Mouse (Mus musculus): Measurements from ENCODE around the gene Gm5108. TPM values are rescaled to one million over a fixed set of nuclear protein-coding genes. Genes with fewer than 3 reads are reported as not detected.
A peak's percentile ranks its signal among the peaks of the same experiment; 100 is the strongest.

Gm5108 gene
- not detected in 2 replicates for polyA plus RNA-seq (2015; fragmentation: Nextera tagmentation; extraction: Ambion mirVana)

DNA sequence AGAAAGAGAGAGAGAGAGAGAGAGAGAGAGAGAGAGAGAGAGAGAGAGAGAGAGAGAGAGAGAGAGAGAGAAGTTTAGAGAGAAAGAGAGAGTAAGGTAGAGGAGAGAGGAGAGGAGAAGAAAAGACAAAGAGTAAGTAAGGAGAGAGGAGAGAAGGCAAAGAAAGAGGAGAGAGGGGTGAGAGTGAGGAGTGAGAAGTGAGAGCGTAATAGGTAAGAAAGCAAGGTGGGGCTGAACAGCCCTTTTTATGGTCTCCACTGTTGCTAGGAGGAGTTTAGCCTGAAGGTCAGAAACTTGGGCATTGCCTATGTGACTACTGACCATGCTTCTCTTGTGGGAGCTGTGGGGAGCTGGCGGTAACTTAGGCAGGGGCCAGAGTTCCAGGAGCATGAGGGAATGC, at the start of gene Gm5108:
TSS of gene Gm5108 (plus strand) at position 301 of the 400 bp plus-strand sequence.
- DNase-seq (ENCODE audit: low spot score) = no peak

DNA sequence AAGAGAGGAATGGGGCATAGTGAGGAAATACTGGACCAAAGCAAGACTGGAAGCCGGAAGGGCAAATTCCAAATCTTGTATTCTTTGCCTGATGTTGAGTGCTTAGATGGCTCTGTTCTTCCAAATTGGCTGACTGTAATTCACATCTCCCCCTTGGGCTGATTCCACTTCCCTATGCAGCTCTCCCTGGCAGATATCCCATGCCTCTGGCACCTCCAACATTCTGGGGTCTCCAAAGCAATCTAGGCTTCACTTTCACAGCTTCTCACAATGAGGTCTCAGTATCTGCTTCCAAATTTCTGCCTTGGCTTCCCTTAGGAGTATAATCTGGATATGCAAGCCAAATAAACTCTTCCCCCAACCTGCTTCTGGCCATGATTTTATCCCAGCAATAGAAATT, 42.5 kb upstream of the Gm5108 start:
- no peak for DNase-seq (ENCODE audit: low spot score)

- peak; percentile 27 for DNase-seq (ENCODE audit: low spot score)
Measured at GRCm38 (mm10) chr5:67904555-67904954, 36.9 kb upstream of the Gm5108 start.

DNA sequence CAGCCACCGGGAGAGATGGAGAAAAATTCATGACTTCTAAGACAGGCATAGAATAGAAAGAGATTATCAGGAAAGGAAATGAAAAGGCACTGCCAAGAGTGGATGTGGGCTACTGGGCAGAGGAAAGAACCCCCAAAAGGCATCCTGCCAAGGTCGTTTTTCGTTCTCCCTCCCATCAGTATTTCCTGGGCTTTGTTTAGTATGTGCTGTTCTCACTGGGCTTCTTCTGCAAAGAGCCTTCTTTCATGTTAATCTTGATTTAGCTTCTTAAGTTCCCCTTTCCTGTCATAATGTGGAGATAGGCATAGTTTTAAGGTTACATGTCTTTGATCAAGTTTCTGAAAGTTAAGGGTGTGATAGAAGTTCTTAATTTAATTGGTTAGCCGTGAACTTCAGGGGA, 10.9 kb upstream of the Gm5108 start:
- DNase-seq (ENCODE audit: low spot score) = peak; percentile 42

- DNase-seq (ENCODE audit: low spot score) = no peak
Measured at GRCm38 (mm10) chr5:67931623-67932022, 9.8 kb upstream of the Gm5108 start.

- DNase-seq (ENCODE audit: low spot score) = no peak
Measured at GRCm38 (mm10) chr5:67943199-67943598, 1.7 kb downstream of the Gm5108 start.

- DNase-seq (ENCODE audit: low spot score) = no peak
Measured at GRCm38 (mm10) chr5:67944074-67944785, 2.8 kb downstream of the Gm5108 start.

GRCm38 (mm10) chr5:67946321-67946720, 4.9 kb downstream of the Gm5108 start, which contains the start of gene Gm21905:
Gm21905 (minus strand) TSS chr5:67946421.
- DNase-seq (ENCODE audit: low spot score) = no peak

- no peak for DNase-seq (ENCODE audit: low spot score)
Measured at GRCm38 (mm10) chr5:67947006-67947405, 5.5 kb downstream of the Gm5108 start.

- no peak for DNase-seq (ENCODE audit: low spot score)
Measured at GRCm38 (mm10) chr5:67948074-67948473, 6.6 kb downstream of the Gm5108 start.

DNA sequence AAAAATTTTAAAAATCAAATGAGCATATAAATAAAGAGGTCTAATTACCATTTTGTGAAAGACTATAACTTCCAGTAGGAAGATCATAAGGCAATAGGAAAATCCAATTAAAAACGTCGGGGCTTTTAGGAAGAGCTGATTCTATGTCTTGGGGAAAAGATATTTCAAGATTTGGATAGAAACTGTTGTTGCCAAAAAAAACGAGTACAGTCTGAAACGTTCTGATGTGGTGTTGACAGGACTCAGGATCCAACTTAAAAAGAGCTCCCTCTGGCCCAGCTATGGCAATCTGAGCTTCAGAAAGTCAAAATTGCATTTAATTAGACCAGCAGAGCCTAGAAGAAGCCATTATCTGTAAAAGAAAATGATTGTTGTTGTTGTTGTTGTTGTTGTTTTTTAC, 12.6 kb downstream of the Gm5108 start:
- no peak for DNase-seq (ENCODE audit: low spot score)

DNA sequence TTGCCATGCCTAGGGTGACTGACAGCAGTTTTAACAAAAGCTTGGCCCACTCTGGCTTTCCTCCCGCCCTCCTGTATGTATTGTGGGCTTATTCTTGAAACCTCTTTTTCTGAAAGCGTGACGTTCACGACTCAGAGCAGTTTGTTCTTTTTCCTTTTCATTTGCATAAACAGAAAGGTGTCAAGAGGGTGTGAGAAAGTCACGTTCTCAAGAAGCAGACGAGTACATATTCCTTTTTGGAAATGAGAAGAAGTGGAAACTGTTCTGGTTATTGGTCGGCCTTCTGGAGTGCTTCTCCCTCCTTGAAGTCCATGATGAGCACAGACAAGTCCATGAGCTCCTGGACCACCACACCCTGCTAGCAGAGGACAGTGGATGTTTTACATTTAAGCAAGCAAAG, 14.0 kb downstream of the Gm5108 start:
- no peak for DNase-seq (ENCODE audit: low spot score)

- DNase-seq (ENCODE audit: low spot score) = no peak
Measured at GRCm38 (mm10) chr5:67961708-67962629, 20.5 kb downstream of the Gm5108 start.

GRCm38 (mm10) chr5:67969536-67969935, 28.1 kb downstream of the Gm5108 start:
- DNase-seq (ENCODE audit: low spot score) = no peak

DNA sequence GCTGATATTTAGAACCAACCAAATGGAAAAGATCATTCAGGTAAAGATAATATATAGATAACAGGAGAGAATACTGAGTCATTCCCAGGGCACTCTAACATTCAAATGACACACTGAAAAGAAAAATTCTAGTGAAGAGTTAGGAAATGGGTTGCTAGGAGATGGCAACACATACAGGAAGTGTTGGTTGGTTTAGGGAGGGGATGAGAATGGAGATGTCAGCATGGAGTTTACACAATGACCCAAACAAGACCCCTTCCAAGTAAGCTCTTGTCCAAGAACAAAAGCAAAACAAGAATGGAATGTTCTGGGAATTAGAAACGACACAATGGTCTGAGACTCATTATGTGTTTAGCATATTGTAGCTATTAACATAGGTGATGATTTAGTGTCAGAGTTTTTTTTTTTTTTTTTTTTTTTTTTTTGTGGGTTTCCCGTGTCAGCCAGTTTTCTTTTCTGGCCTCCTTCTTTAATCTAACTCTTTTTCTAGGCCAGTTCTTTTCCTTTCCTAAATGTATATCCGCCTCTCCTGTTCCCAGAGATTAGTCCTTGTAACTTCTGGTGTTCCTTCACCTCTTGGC, 40.6 kb downstream of the Gm5108 start:
- DNase-seq (ENCODE audit: low spot score) = no peak

- DNase-seq (ENCODE audit: low spot score) = no peak
Measured at GRCm38 (mm10) chr5:67990426-67990825, 49.0 kb downstream of the Gm5108 start.

GRCm38 (mm10) chr5:68002611-68003010, 61.1 kb downstream of the Gm5108 start:
- DNase-seq (ENCODE audit: low spot score) = no peak

- DNase-seq (ENCODE audit: low spot score) = no peak
Measured at GRCm38 (mm10) chr5:68003904-68004303, 62.4 kb downstream of the Gm5108 start.

DNA sequence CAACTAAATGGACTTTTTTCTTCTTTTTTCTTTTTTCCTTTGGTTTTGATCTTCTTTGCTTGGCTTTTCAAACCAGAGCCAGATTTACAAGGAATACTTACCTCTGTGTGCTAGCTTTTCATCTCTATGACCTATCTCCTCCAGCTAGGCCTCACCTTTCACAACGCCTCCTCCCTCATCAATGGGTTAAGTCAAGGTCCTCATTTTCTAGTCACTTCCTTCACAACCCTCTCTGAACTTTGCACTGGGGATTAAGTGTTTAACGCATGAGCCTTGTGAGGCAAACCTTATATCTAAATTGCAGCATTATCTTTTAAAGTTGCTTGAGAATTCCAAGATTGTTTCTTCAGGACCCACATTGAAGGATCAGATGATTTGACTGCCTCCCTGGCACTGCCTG, 63.0 kb downstream of the Gm5108 start:
- DNase-seq (ENCODE audit: low spot score) = no peak

DNA sequence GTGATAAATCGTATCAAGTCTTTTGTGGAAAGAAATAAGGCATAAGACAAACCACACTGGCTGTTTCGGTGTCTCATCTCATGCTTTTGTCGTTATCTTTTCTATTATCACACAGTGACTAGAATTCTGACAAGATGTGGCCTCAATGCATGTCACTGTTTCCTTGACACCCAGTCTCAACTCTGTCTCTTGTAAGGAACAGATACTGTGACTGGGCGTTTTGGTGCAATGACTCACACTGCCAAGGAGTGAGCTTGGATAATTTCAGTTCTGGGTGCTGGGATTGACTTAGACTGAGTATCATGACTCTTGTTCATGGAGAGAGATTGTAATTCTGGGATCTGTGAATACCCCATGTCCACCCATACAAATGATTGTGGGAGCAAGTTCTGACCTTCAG, 65.6 kb downstream of the Gm5108 start:
- no peak for DNase-seq (ENCODE audit: low spot score)

- no peak for DNase-seq (ENCODE audit: low spot score)
Measured at GRCm38 (mm10) chr5:68011569-68011968, 70.1 kb downstream of the Gm5108 start.

GRCm38 (mm10) chr5:68012618-68013017, 71.1 kb downstream of the Gm5108 start:
- peak; percentile 73 for DNase-seq (ENCODE audit: low spot score)

Measured in thymus, postnatal 0 days (tissue).